Mouse (Mus musculus) liver, embryonic 14.5 days (tissue): ENCODE results near the gene Pnpla3. TPM values are rescaled to one million over a fixed set of nuclear protein-coding genes. Genes with fewer than 3 reads are reported as not detected.

Experiments
- ATAC-seq: fragments of 200-750 bp; cut with Nextera tagmentation; 2 replicates; pipeline ENCODE4 v1.8.0; 2017; ENCODE audit warnings: moderate number of reproducible peaks, mild to moderate bottlenecking, moderate library complexity; ENCODE audit not compliant: insufficient read depth
- DNase-seq, 3 experiments: peaks; one replicate each; pipeline ENCODE4 v3.0.0-alpha.2; 2012 to 2013; ENCODE audit warnings: low read depth in 3 of 3, low spot score in 3 of 3
- H3K27ac ChIP-seq: fragments of 300-500 bp; sonication (generic); 2 replicates; pipeline ENCODE4 v1.5.1; 2014; ENCODE audit warnings: moderate library complexity, mild to moderate bottlenecking, control low read depth, inconsistent platforms
- H3K27me3 ChIP-seq: fragments of 300-500 bp; sonication (generic); 2 replicates; pipeline ENCODE4 v1.6.1; 2014; ENCODE audit warnings: mild to moderate bottlenecking, low read length, moderate library complexity; ENCODE audit not compliant: control insufficient read depth, insufficient read depth
- H3K36me3 ChIP-seq: fragments of 300-500 bp; sonication (generic); replicated peaks from 2 replicates; pipeline ENCODE4 v1.6.1; 2014; ENCODE audit warnings: low read depth; ENCODE audit not compliant: control insufficient read depth, insufficient read depth
- H3K4me1 ChIP-seq, 2 experiments: fragments of 200-500 bp in 1 of 2; fragments of 300-500 bp in 1 of 2; sonication (generic) in 1 of 2; replicated peaks; 2 replicates each; pipeline ENCODE4 v1.6.1; 2012 to 2014; ENCODE audit warnings: antibody characterized with exemption in 1 of 2, inconsistent platforms in 1 of 2, low read length in 1 of 2; ENCODE audit not compliant: control insufficient read depth in 2 of 2, insufficient read depth in 2 of 2
- H3K4me2 ChIP-seq: fragments of 300-500 bp; sonication (generic); 2 replicates; pipeline ENCODE4 v1.6.1; 2014; ENCODE audit warnings: low read depth, mild to moderate bottlenecking, control low read depth, moderate library complexity
- H3K4me3 ChIP-seq, 2 experiments: fragments of 200-500 bp in 1 of 2; fragments of 300-500 bp in 1 of 2; sonication (generic) in 1 of 2; 2 replicates each; pipeline ENCODE4 v1.5.1; 2012 to 2014; ENCODE audit warnings: low read depth in 2 of 2, low read length in 2 of 2, mild to moderate bottlenecking in 2 of 2, control low read depth in 1 of 2, inconsistent platforms in 1 of 2, moderate library complexity in 1 of 2; ENCODE audit not compliant: insufficient read depth in 1 of 2
- H3K9ac ChIP-seq: fragments of 300-500 bp; sonication (generic); replicated peaks from 2 replicates; pipeline ENCODE4 v1.6.1; 2014; ENCODE audit warnings: mild to moderate bottlenecking, control low read depth, moderate library complexity
- H3K9me3 ChIP-seq: fragments of 300-500 bp; sonication (generic); 2 replicates; pipeline ENCODE4 v1.6.1; 2016; ENCODE audit warnings: low read length, mixed read lengths; ENCODE audit not compliant: control insufficient read depth
- CTCF ChIP-seq: IDR thresholded peaks from 2 replicates; pipeline ENCODE4 v1.5.1; 2016; ENCODE audit warnings: antibody characterized with exemption, low read depth, control low read depth
- EP300 ChIP-seq: IDR thresholded peaks from 2 replicates; pipeline ENCODE4 v1.6.1; 2016; ENCODE audit warnings: antibody characterized with exemption, low read depth
- WGBS: fragments of 180-500 bp; shearing (Covaris S2); extraction: QIAGEN DNeasy Blood & Tissue Kit; methylation state at CpG from one replicate; pipeline ENCODE4 v1.1.7; 2014; ENCODE audit not compliant: insufficient replicate concordance; 5-methylcytosine and 5-hydroxymethylcytosine counted together
- polyA plus RNA-seq, 2 experiments: library from polyadenylated mRNA; depleted of rRNA in 1 of 2; stranded (reverse) in 1 of 2; unstranded in 1 of 2; fragments of >200 nt; fragmentation: Nextera tagmentation in 1 of 2; extraction: Ambion mirVana in 1 of 2; gene quantifications; 2 replicates each; pipeline versions ENCODE4 v1.2.1 to v1.2.3; 2012 to 2014

Gene Pnpla3
- polyA plus RNA-seq, 2 experiments = 0.72 to 4.0 TPM

- Histone ChIP-seq H3K4me3 (no peak overlapping the region), H3K27ac (no peak overlapping the region), H3K36me3 (peaks cover 19% of the 10 kb centered on the region), H3K9ac (no peak overlapping the region), H3K4me1 (peaks cover 8 to 26% of the 10 kb centered on the region in 2 experiments), H3K27me3 (no peaks in the 10 kb centered on the region; the same call in 1 of the 2 replicates), H3K4me2 (no peak overlapping the region), H3K9me3 (no peaks in the 10 kb centered on the region)
- no peak for TF ChIP-seq CTCF
- no peak for TF ChIP-seq EP300
- no peak for ATAC-seq
- no peak for DNase-seq
- WGBS = 68% methylated on average over 2 of the region's 2 CpGs
These were observed 47.6 kb downstream of the Pnpla3 start for GRCm38 (mm10) chr15:84215273-84215672.

GRCm38 (mm10) chr15:84216026-84216425 lies 48.4 kb downstream of the Pnpla3 start:
- Histone ChIP-seq H3K9me3 (no peaks in the 10 kb centered on the region), H3K9ac (no peak overlapping the region; the same call in 1 of the 2 replicates), H3K4me3 (no peak overlapping the region), H3K27ac (no peak overlapping the region), H3K36me3 (peaks cover 12% of the 10 kb centered on the region), H3K4me2 (no peak overlapping the region), H3K4me1 (peaks cover under 1 to 20% of the 10 kb centered on the region in 2 experiments), H3K27me3 (no peaks in the 10 kb centered on the region; the same call in 1 of the 2 replicates)
- ATAC-seq = no peak
- no peak for DNase-seq
- no peak for TF ChIP-seq CTCF
- no peak for TF ChIP-seq EP300

- Histone ChIP-seq H3K27me3 (no peaks in the 10 kb centered on the region; the same call in 1 of the 2 replicates), H3K27ac (no peak overlapping the region), H3K4me1 (peaks cover 0 to 17% of the 10 kb centered on the region in 2 experiments; a peak in 3 of 4 replicates), H3K4me2 (no peak overlapping the region), H3K4me3 (no peak overlapping the region), H3K9ac (no peak overlapping the region; the same call in 1 of the 2 replicates), H3K9me3 (no peaks in the 10 kb centered on the region), H3K36me3 (peaks cover 7% of the 10 kb centered on the region)
- DNase-seq (no peak), ATAC-seq (no peak)
- no peak for TF ChIP-seq EP300
- no peak for TF ChIP-seq CTCF
- 57% methylated on average over 7 of the region's 7 CpGs for WGBS
These were observed 48.9 kb downstream of the Pnpla3 start for GRCm38 (mm10) chr15:84216461-84217084.

- 34% methylated on average over 23 of the region's 23 CpGs for WGBS
- Histone ChIP-seq H3K9me3 (no peaks in the 10 kb centered on the region), H3K9ac (no peak overlapping the region), H3K4me3 (no peak overlapping the region), H3K27ac (no peak overlapping the region), H3K4me1 (peaks cover 0 to 14% of the 10 kb centered on the region in 2 experiments; a peak in 2 of 4 replicates), H3K36me3 (peaks cover 3% of the 10 kb centered on the region; the same call in 1 of the 2 replicates), H3K27me3 (no peaks in the 10 kb centered on the region; the same call in 1 of the 2 replicates), H3K4me2 (no peak overlapping the region)
- TF ChIP-seq EP300 (no peak), CTCF (no peak)
- DNase-seq (no peak), ATAC-seq (no peak)
These were observed 50.5 kb downstream of the Pnpla3 start for GRCm38 (mm10) chr15:84217969-84218782.

GRCm38 (mm10) chr15:84218783-84219271 lies 51.2 kb downstream of the Pnpla3 start:
- peaks cover 0 to 14% of the 10 kb centered on the region in 2 experiments; a peak in 2 of 4 replicates for H3K4me1 ChIP-seq
- H3K36me3 ChIP-seq = peaks cover 3% of the 10 kb centered on the region; the same call in 1 of the 2 replicates
- no peak overlapping the region for H3K27ac ChIP-seq
- H3K9ac ChIP-seq = no peak overlapping the region
- no peaks in the 10 kb centered on the region for H3K9me3 ChIP-seq
- ATAC-seq = no peak
- H3K27me3 ChIP-seq = no peaks in the 10 kb centered on the region; the same call in 1 of the 2 replicates
- no peak overlapping the region for H3K4me3 ChIP-seq
- no peak for DNase-seq
- WGBS = 25% methylated on average over 9 of the region's 9 CpGs
- H3K4me2 ChIP-seq = no peak overlapping the region
- TF ChIP-seq CTCF (no peak), EP300 (no peak)
